Comparison of ENCODE assay signal across 9 mouse cellular contexts in genomic region chr11:105643995-105644394, GRCm38 (mm10). TPM values are rescaled to one million over a fixed set of nuclear protein-coding genes. Genes with fewer than 3 reads are reported as not detected.
DNase-seq lines count a peak whose midpoint lies in the region; ATAC-seq and TF ChIP-seq lines count a peak whose summit lies in the region.
"Had no signal": no experiment of that assay in that cellular context is flagged by ENCODE, and none has a peak within 500 bp of the region (broad histone marks: within the 10 kb centered on the region; RNA-seq: fewer than 3 reads in every experiment).

No protein-coding gene starts in this region.

- TF ChIP-seq POLR2A in thymus, adult 2 months (IDR thresholded peaks at IDR 0.05; ENCODE audit: control insufficient read depth, extremely low read depth, insufficient read depth, low read length, poor library complexity): no peak

- ATAC-seq in intestine, postnatal 0 days: no peak
- ATAC-seq in intestine, embryonic 15.5 days: no peak
- ATAC-seq in heart, embryonic 11.5 days (replicated peaks; ENCODE audit: insufficient number of reproducible peaks, low FRiP score, low TSS enrichment): no peak

- H3K9ac ChIP-seq in intestine, postnatal 0 days (ENCODE audit: low read depth, low read length): no peak overlapping the region
- H3K9ac ChIP-seq in intestine, embryonic 15.5 days: no peak overlapping the region
- H3K9ac ChIP-seq in heart, embryonic 11.5 days (ENCODE audit: low read depth, low read length): no peak overlapping the region

- H3K4me2 ChIP-seq in intestine, postnatal 0 days (replicated peaks; ENCODE audit: low read depth): no peak overlapping the region
- no peak overlapping the region for H3K4me2 ChIP-seq in intestine, embryonic 15.5 days (replicated peaks)
- H3K4me2 ChIP-seq in heart, embryonic 11.5 days: no peak overlapping the region

- peak; percentile 2 for DNase-seq in thymus, adult 2 months
- DNase-seq in thymus, postnatal 10 days (ENCODE audit: low spot score in 2 of 2): no peak
- peak; percentile 6 for DNase-seq in ZHBTc4 (ENCODE audit: low read depth, low spot score)
- DNase-seq in natural killer cell, adult 2 months (ENCODE audit: low spot score in 2 of 2): no peak
- DNase-seq: kidney, adult 11 months had no signal

- peak; percentile 62 for TF ChIP-seq CTCF in intestine, postnatal 0 days (IDR thresholded peaks at IDR 0.05; ENCODE audit: low read depth)
- TF ChIP-seq CTCF in thymus, adult 2 months (IDR thresholded peaks at IDR 0.05; ENCODE audit: borderline replicate concordance, control insufficient read depth, extremely low read depth, insufficient read depth, low read length, poor library complexity): no peak

- H3K36me3 ChIP-seq in intestine, postnatal 0 days (ENCODE audit: control insufficient read depth, insufficient read depth): no peaks in the 10 kb centered on the region
- H3K36me3 ChIP-seq in intestine, embryonic 15.5 days: no peaks in the 10 kb centered on the region
- H3K36me3 ChIP-seq in thymus, adult 2 months (ENCODE audit: control insufficient read depth, insufficient read depth, low read length): no peaks in the 10 kb centered on the region
- H3K36me3 ChIP-seq in heart, embryonic 11.5 days (ENCODE audit: control insufficient read depth, insufficient read depth, low read length): no peaks in the 10 kb centered on the region

- H3K27me3 ChIP-seq in intestine, postnatal 0 days (replicated peaks; ENCODE audit: control insufficient read depth, insufficient read depth, low read length): no peaks in the 10 kb centered on the region
- H3K27me3 ChIP-seq in intestine, embryonic 15.5 days (replicated peaks): no peaks in the 10 kb centered on the region
- H3K27me3 ChIP-seq in thymus, adult 2 months (ENCODE audit: control insufficient read depth, insufficient read depth, low read length): no peaks in the 10 kb centered on the region
- H3K27me3 ChIP-seq in heart, embryonic 11.5 days (ENCODE audit: control insufficient read depth, insufficient read depth, low read length): no peaks in the 10 kb centered on the region

- no peaks in the 10 kb centered on the region for H3K4me1 ChIP-seq in intestine, postnatal 0 days (replicated peaks; ENCODE audit: control insufficient read depth, insufficient read depth, low read length)
- no peaks in the 10 kb centered on the region for H3K4me1 ChIP-seq in intestine, embryonic 15.5 days (replicated peaks)
- no peaks in the 10 kb centered on the region for H3K4me1 ChIP-seq in thymus, adult 2 months (replicated peaks; ENCODE audit: control insufficient read depth, insufficient read depth, low read length)
- no peaks in the 10 kb centered on the region for H3K4me1 ChIP-seq in heart, embryonic 11.5 days (ENCODE audit: control insufficient read depth, insufficient read depth, low read length)

- H3K4me3 ChIP-seq in intestine, postnatal 0 days (ENCODE audit: low read depth, low read length): no peak overlapping the region
- H3K4me3 ChIP-seq in intestine, embryonic 15.5 days (replicated peaks): no peak overlapping the region
- H3K4me3 ChIP-seq in thymus, adult 2 months (ENCODE audit: control insufficient read depth, insufficient read depth, low read length): no peak overlapping the region
- no peak overlapping the region for H3K4me3 ChIP-seq in heart, embryonic 11.5 days (ENCODE audit: low read depth, low read length)

- H3K9me3 ChIP-seq in intestine, postnatal 0 days (ENCODE audit: control insufficient read depth): no peaks in the 10 kb centered on the region
- H3K9me3 ChIP-seq in intestine, embryonic 15.5 days: no peaks in the 10 kb centered on the region
- H3K9me3 ChIP-seq in heart, embryonic 11.5 days (replicated peaks; ENCODE audit: control insufficient read depth, low read length): no peaks in the 10 kb centered on the region

- H3K27ac ChIP-seq in intestine, postnatal 0 days (ENCODE audit: low read depth, low read length): no peak overlapping the region
- no peak overlapping the region for H3K27ac ChIP-seq in intestine, embryonic 15.5 days
- no peak overlapping the region for H3K27ac ChIP-seq in thymus, adult 2 months (ENCODE audit: control insufficient read depth, insufficient read depth, low read length)
- H3K27ac ChIP-seq in heart, embryonic 11.5 days (ENCODE audit: low read depth, low read length): no peak overlapping the region
- H3K27ac ChIP-seq: macrophage had no signal

RNA-seq across cellular contexts. Expression of gene Tanc2, which starts 54.2 kb away (rescaled TPM):
- polyA plus RNA-seq in intestine, postnatal 0 days (2015; fragmentation: Nextera tagmentation; extraction: Ambion mirVana): 3.0 and 3.5 TPM in 2 replicates
- 8.2 TPM in 2 replicates for polyA plus RNA-seq in intestine, embryonic 15.5 days (2015; fragmentation: Nextera tagmentation; extraction: Ambion mirVana)
- 2.1 and 2.6 TPM in 2 replicates for polyA plus RNA-seq in thymus, adult 2 months (2012; rRNA removed)
- polyA plus RNA-seq in heart, embryonic 11.5 days (2014; fragmentation: Nextera tagmentation; extraction: Ambion mirVana): 23.2 and 24.8 TPM in 2 replicates

Comparison
In these comparisons a context has a peak if more than half of its experiments do, and no peak if none do; other contexts are left out.
1. DNase-seq: peak in thymus, adult 2 months (single experiment) and ZHBTc4 (single experiment); none in thymus, postnatal 10 days (0 of 2) and natural killer cell, adult 2 months (0 of 2).